Mouse (Mus musculus) left cerebral cortex, adult 2 months (tissue): ENCODE measurements around the gene Plod3. TPM values are rescaled to one million over a fixed set of nuclear protein-coding genes. Genes with fewer than 3 reads are reported as not detected.

Source experiments
- DNase-seq, 2 experiments: peaks; one replicate each; pipeline ENCODE4 v3.0.0; 2021 to 2022; ENCODE audit warnings: low spot score in 2 of 2, mixed read lengths in 1 of 2; ENCODE audit errors: extremely low spot score in 1 of 2
- H3K27ac ChIP-seq: fragments of 200-600 bp; 2 replicates; pipeline ENCODE4 v1.8.1; 2022
- H3K4me3 ChIP-seq: fragments of 200-600 bp; 2 replicates; pipeline ENCODE4 v1.8.1; 2022
- CTCF ChIP-seq: fragments of 200-600 bp; IDR thresholded peaks from 2 replicates; pipeline ENCODE4 v1.8.1; 2022; ENCODE audit warnings: antibody characterized with exemption, mild to moderate bottlenecking, moderate library complexity
- intact Hi-C: fragments of 180-260 bp; cut with DNase I; formaldehyde crosslinking; loops from one replicate; pipeline ENCODE4 v1.15.1; 2025
- total RNA-seq, 2 experiments: library from RNA; stranded (reverse); gene quantifications; 2 replicates each; pipeline ENCODE4 v1.2.3; 2021

Gene Plod3
- total RNA-seq, 2 experiments from 2014 or later, result 38.7 to 39.1 TPM

DNA sequence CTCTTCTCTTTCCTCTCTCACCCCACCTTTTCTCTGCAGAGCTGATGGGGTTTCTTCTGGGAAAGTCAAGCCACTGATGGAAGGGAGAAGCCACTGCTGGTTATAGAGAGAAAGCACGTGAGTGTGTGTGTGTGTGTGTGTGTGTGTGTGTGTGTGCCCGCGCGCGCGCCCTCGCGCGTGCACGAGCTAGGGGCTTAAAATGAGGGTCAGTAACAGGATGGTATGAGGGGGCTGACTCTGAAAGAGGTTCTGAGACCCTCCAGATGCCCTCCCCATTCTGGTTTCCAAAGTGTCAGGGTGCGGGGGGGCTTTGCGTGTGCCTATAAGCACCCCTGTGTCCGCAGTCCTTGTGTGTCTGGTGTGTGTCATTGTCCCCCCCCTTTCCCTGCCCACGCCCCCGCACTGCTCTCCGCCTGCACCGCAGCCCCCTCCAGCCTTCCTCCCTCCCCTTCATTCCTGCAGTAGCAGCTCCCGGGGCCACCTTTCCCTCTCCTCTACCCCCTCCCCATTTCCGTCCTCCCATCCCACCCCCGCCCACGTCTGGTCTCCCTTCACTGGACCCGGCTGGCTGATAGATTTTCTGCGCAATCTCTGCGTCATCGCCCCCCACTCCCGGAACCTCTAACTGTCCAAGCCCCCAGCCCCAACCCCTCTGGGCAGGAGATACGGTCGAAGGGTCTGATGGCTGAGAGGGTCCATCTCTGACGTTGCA, 41.9 kb downstream of the Plod3 start:
- Histone ChIP-seq H3K4me3 (peak overlapping the region; percentile 48), H3K27ac (peak overlapping the region; percentile 76; the same call in 1 of the 2 replicates)
- intact Hi-C loops, result no loop called here
- peak in 1 of 2 experiments; percentile 37 for DNase-seq
- TF ChIP-seq CTCF, result no peak

DNA sequence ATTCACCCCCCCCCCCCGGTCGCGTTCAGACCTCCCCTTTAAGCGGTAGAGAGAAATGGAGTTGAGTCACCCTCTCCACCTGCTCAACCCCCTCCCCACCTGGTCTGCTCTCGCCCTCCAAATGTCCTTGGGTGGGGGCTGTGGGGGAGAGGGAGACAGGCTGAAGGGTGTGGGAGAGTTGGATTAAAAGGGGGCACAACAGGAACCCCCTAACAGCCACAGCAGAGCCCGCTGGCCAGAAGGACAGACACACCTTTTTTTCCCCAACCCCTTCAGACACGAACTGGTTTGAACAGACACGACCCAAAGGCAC, 42.4 kb downstream of the Plod3 start:
- DNase-seq, result no peak
- intact Hi-C loops, result no loop called here
- TF ChIP-seq CTCF, result no peak
- H3K4me3 ChIP-seq, result peak overlapping the region; percentile 48
- peak overlapping the region; percentile 76 for H3K27ac ChIP-seq

DNA sequence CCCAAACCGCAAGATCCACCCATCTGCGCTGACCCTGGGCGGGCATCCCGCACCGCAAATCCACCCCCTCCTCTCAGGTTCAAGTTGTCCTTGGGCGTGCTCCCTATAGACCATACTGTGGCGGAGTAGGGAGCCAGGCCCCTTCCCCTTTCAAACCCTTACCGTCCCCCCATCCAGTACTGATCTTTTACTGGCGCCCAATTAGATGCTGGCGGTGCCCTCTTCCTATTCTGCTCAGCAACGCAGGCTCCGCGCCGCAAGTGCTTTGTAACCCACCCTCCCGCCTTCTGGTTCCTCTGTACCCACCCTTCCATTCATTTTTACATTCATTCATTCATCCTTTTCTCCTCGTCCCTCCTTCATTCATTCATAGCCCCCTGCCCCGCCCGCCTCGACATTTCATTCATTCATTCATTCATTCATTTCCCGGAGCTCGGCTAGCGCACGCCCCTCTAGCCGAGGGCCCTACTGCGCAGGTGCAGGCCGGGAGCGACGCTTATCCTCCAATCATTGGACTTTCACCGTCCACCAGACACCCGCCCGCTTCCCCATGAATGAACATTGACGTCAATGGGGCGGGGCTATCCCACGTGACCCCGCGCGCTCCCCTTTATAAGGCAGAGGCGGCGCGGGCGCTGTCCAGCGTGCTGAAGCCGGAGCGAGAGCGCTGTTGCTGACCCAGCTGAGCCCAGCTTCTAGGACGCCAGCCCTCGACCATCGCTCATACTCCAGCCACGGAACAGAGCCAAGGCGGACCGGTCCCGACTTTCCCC, 43.0 kb downstream of the Plod3 start:
- intact Hi-C loops, result loop anchor here (2.0 to 5.0 kb wide), 2 partner anchors 259 to 277 kb away; partner anchors contain the start of gene Srrt
- TF ChIP-seq CTCF, result no peak
- Histone ChIP-seq H3K4me3 (peak overlapping the region; percentile 65), H3K27ac (peak overlapping the region; percentile 93)
- DNase-seq, result peak; percentile 94 to 97

DNA sequence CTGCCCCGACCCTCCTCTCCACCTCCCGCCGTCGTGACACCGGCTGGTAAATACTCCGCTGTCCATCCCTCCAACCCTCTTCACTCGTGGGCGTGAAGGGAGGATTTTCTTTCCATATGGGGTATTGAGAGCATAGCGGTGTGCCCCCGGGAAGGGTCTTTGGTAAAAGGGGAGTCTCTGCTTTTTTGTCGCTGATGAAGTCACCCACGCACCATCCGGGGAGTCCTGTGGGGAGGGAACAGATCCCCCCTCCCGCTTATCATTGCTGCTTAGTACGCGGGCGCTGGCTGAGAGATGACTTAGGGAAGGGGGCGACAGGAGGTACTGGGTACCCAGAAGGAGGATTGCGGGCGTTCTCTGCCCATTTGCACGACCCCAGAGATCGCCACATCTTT, 43.6 kb downstream of the Plod3 start:
- no peak for TF ChIP-seq CTCF
- intact Hi-C loops, result loop anchor here (2.0 to 5.0 kb wide), 2 partner anchors 258 to 277 kb away; partner anchors contain the start of gene Srrt
- Histone ChIP-seq H3K4me3 (peak overlapping the region; percentile 65), H3K27ac (peak overlapping the region; percentile 93)
- DNase-seq, result peak in 1 of 2 experiments; percentile 65

DNA sequence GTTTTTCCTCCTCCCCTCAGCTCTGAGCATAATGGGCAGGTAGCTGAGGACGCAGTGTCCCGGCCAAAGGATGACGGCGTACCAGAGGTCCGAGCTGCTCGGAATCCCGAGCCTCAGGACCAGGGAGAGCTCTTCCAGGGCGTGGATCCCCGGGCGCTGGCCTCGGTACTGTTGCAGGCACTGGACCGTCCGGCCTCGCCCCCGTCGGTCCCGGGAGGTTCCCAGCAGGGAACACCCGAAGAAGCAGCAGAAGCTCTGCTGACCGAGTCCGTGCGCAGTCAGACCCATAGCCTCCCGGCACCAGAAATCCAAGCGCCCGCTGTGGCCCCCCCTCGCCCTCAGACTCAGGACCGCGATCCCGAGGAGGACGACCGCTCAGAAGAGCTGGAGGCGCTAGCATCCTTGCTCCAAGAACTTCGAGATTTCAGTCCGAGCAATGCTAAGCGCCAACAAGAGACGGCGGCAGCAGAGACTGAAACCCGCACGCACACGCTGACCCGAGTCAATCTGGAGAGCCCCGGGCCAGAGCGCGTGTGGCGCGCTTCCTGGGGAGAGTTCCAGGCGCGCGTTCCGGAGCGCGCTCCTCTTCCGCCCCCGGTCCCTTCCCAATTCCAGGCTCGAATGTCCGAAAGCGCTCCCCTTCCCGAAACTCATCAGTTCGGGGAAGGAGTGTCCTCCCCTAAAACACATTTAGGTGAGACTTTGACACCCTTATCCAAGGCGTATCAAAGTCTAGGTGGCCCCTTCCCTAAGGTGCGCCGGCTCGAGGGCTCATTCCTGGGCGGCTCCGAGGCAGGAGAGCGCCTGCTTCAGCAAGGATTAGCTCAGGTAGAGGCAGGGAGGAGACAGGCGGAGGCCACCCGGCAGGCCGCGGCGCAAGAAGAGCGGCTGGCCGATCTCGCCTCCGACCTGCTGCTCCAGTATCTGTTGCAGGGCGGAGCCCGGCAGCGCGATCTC, 44.5 kb downstream of the Plod3 start:
- Histone ChIP-seq H3K4me3 (peak overlapping the region; percentile 65), H3K27ac (peak overlapping the region; percentile 93)
- peak in 1 of 2 experiments; percentile 42 for DNase-seq
- intact Hi-C loops, result loop anchor here (1.0 to 5.0 kb wide), 3 partner anchors 72 to 276 kb away; partner anchors contain the start of gene Srrt
- TF ChIP-seq CTCF, result no peak

DNA sequence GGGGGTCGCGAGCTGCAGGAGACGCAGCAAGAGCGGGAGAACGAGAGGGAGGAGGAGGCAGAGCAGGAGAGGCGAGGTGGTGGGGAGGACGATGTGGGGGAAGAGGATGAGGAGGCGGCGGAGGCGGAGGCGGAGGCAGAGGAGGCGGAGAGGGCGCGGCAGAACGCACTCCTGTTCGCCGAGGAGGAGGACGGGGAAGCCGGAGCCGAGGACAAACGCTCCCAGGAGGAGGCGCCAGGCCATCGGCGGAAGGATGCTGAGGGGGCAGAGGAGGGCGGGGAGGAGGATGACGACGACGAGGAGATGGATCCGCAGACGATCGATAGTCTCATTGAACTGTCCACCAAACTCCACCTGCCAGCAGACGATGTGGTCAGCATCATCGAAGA, 45.2 kb downstream of the Plod3 start:
- peak; percentile 4 for TF ChIP-seq CTCF
- DNase-seq, result peak; percentile 71
- peak overlapping the region; percentile 65 for H3K4me3 ChIP-seq
- H3K27ac ChIP-seq, result peak overlapping the region; percentile 93
- intact Hi-C loops, result loop anchor here (1.0 to 5.0 kb wide), 2 partner anchors 71 to 275 kb away; partner anchors contain the start of gene Srrt

DNA sequence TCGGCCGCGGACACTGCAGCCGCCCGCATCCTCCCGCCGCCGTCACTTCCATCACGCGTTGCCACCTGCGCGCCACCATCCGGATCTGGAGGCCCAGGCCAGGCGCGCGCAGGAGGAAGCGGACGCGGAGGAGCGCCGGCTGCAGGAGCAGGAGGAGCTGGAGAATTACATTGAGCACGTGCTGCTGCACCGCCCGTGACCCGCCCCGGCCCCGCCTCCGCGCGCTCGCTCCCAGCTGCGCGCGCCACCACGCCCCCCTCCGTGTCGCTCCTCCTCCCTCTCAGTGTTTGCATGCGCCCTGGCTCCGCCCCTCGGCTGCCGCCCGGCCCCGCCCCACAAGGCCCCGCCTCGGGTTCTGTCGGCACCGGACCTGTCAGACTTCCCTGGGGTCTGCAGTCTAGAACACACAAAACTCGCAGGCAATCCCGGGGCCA, 45.8 kb downstream of the Plod3 start:
- DNase-seq, result peak; percentile 88 to 90
- no peak; the same call in 1 of the 2 replicates for TF ChIP-seq CTCF
- intact Hi-C loops, result loop anchor here (1.0 to 5.0 kb wide), 2 partner anchors 71 to 275 kb away; partner anchors contain the start of gene Srrt
- H3K4me3 ChIP-seq, result peak overlapping the region; percentile 65
- peak overlapping the region; percentile 93 for H3K27ac ChIP-seq

DNA sequence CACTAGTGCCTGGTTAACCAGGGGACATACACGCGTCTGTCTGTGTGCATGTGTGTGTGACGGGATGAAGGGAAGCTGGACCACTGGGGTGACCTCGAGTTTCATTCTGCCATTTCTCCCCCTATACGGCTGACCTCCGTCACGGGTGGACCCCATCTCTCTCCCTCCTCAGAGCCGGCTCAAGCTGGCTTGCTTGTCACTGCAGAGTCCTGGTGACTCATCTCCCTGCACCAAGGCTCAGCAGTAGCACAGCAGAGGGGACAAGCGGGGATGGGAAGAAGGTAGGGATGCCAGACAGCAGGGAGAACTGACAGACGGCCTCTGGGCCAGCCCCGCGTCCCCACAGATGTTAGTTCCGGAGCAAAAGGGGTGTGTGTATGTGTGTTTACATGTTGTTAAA, 49.4 kb downstream of the Plod3 start:
- intact Hi-C loops, result no loop called here
- H3K4me3 ChIP-seq, result no peak overlapping the region
- peak in 1 of 2 experiments; percentile 45 for DNase-seq
- peak overlapping the region; percentile 50 for H3K27ac ChIP-seq
- no peak for TF ChIP-seq CTCF

DNA sequence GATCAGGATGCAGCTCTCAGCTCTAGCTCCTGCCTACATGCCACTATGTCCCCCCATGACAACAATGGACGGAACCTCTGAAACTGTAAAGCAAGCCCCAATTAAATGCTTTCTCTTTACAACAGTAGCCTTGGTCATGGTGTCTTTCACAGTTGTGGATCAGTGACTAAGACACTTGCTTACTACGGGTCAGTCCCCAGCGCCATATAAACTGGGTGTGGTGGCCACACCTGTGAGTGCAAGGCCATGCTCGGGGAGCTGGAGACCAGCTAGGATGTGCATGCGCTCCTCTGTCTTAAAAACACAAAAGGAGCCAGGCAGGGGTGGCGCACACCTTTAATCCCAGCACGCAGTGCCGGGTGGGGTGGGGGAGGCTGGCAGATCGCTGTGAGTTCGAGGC, 52.6 kb downstream of the Plod3 start:
- Histone ChIP-seq H3K27ac (no peak overlapping the region), H3K4me3 (no peak overlapping the region)
- no peak for TF ChIP-seq CTCF
- intact Hi-C loops, result no loop called here
- no peak for DNase-seq

DNA sequence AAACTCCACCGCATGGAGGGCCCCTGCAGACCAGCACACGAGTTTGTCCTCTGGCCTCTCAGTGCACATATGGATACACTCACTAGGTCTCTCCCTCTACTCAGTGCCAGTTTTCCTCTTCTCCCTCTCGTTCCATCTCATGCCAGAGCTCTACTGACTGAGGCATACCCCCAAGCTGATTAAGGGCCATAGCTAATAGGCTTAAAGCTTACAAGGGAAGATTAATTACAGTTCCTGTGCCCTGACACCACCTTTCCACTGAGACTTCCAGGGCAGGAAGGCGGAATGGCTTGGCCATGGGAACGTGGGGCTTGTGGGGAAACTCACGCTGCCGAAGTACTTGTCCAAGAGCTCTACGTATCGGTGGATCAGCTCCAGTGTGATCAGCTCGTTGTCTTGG, 54.6 kb downstream of the Plod3 start:
- Histone ChIP-seq H3K27ac (no peak overlapping the region), H3K4me3 (no peak overlapping the region)
- no peak for TF ChIP-seq CTCF
- DNase-seq, result no peak
- intact Hi-C loops, result no loop called here

DNA sequence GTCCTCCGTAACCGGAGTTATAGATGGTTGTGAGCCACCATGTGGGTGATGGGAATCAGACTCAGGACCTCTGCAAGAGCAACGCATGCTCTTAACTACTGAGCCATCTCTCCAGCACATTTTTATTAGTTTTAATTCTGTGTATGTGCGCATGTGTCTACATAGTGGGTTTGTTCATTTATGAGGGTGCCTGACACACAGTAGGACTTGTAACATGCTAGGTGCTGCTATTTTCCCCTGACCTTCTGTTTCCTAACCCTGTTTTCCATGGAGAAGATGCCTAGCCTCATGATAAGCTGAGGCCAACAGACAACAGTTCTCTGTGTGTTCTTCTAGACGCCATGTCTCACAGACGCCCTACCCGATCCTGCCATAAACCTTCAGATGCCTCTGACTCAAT, 57.2 kb downstream of the Plod3 start:
- TF ChIP-seq CTCF, result no peak
- intact Hi-C loops, result no loop called here
- no peak overlapping the region for H3K27ac ChIP-seq
- DNase-seq, result no peak
- H3K4me3 ChIP-seq, result no peak overlapping the region
